7 mouse cellular contexts compared by ENCODE assay signal in genomic region chr12:98900341-98900880, GRCm38 (mm10). TPM values are rescaled to one million over a fixed set of nuclear protein-coding genes. Genes with fewer than 3 reads are reported as not detected.
DNase-seq lines count a peak whose midpoint lies in the region; ATAC-seq lines count a peak whose summit lies in the region.

No protein-coding gene starts in this region.

- DNase-seq in right cerebral cortex, adult 18-20 months: peak; percentile 24
- DNase-seq in right cerebral cortex, postnatal 25 days: no peak
- DNase-seq in liver: peak; percentile 8
- no peak for DNase-seq in frontal cortex, postnatal 25 days (ENCODE audit: low spot score in 2 of 2)

- WGBS in heart, embryonic 15.5 days: 2% methylated on average over 31 of the region's 31 CpGs

- H3K36me3 ChIP-seq in heart, embryonic 15.5 days: no peaks in the 10 kb centered on the region

- H3K4me1 ChIP-seq in brown adipose tissue, adult 24 weeks (ENCODE audit: control insufficient read depth, insufficient read depth, insufficient read length, low read length): no peaks in the 10 kb centered on the region
- peaks cover 7% of the 10 kb centered on the region for H3K4me1 ChIP-seq in heart, embryonic 15.5 days (replicated peaks)

- peak overlapping the region; percentile 87 for H3K4me2 ChIP-seq in heart, embryonic 15.5 days

- peak overlapping the region; percentile 78 for H3K4me3 ChIP-seq in brown adipose tissue, adult 24 weeks (ENCODE audit: insufficient read depth, low read depth, low read length)
- H3K4me3 ChIP-seq in heart, embryonic 15.5 days: peak overlapping the region; percentile 81

- peaks cover 7% of the 10 kb centered on the region; the same call in 1 of the 2 replicates for H3K27me3 ChIP-seq in heart, embryonic 15.5 days

- H3K9me3 ChIP-seq in heart, embryonic 15.5 days (replicated peaks): no peaks in the 10 kb centered on the region

- ATAC-seq in heart, embryonic 15.5 days (replicated peaks; ENCODE audit: insufficient number of reproducible peaks, insufficient read depth, low FRiP score, low read depth): peak; percentile 19; the same call in 1 of the 2 replicates
- peak; percentile 14; the same call in 1 of the 2 replicates for ATAC-seq in monocyte, adult 5-6 weeks (replicated peaks; ENCODE audit: insufficient number of reproducible peaks, low FRiP score, low TSS enrichment, poor library complexity, severe bottlenecking)

- no peak overlapping the region for H3K27ac ChIP-seq in brown adipose tissue, adult 24 weeks (replicated peaks; ENCODE audit: low read depth, low read length)
- peak overlapping the region; percentile 78 for H3K27ac ChIP-seq in heart, embryonic 15.5 days

- H3K9ac ChIP-seq in heart, embryonic 15.5 days: peak overlapping the region; percentile 82

RNA-seq across cellular contexts. Expression of gene Eml5, which starts 0.9 kb away (rescaled TPM):
- polyA plus RNA-seq in brown adipose tissue, adult 24 weeks (2012; ENCODE audit: insufficient read depth, insufficient read length, missing spikeins): 5.5 and 9.0 TPM in 2 replicates
- 4.8 and 6.9 TPM in 2 replicates for polyA plus RNA-seq in heart, embryonic 15.5 days (2015; fragmentation: Nextera tagmentation; extraction: Ambion mirVana)
- total RNA-seq in monocyte, adult 5-6 weeks (2017): 6.5 to 9.8 TPM (median 7.0 TPM) in 3 replicates

RNA-seq across cellular contexts. Expression of gene Ttc8, which starts 20.0 kb away (rescaled TPM):
- 8.0 and 18.8 TPM in 2 replicates for polyA plus RNA-seq in brown adipose tissue, adult 24 weeks (2012; ENCODE audit: insufficient read depth, insufficient read length, missing spikeins)
- 14.3 and 17.7 TPM in 2 replicates for polyA plus RNA-seq in heart, embryonic 15.5 days (2015; fragmentation: Nextera tagmentation; extraction: Ambion mirVana)
- total RNA-seq in monocyte, adult 5-6 weeks (2017): 1.3 to 5.2 TPM in 2 of 3 replicates, not detected in the other

Comparison
In these comparisons a context has a peak if more than half of its experiments do, and no peak if none do; other contexts are left out.
1. DNase-seq: peak in right cerebral cortex, adult 18-20 months (single experiment) and liver (single experiment); none in right cerebral cortex, postnatal 25 days (single experiment) and frontal cortex, postnatal 25 days (0 of 2).